Mouse (Mus musculus): ENCODE results near the gene Uimc1.
"Not testable (repeated sequence)": the region's sequence is repeated elsewhere in the genome, so short reads cannot be mapped to it uniquely, and the experiment has no call there.

Uimc1 gene

GRCm38 (mm10) chr13:55099726-55100478 lies at the start of gene Uimc1:
TSS of gene Uimc1 (minus strand) at chr13:55100300.
- peak; percentile 80 for DNase-seq (ENCODE audit: low read depth, low spot score)

- DNase-seq (ENCODE audit: low read depth, low spot score) = no peak
Measured at GRCm38 (mm10) chr13:55140271-55140670, 40.2 kb upstream of the Uimc1 start.

- DNase-seq (ENCODE audit: low read depth, low spot score) = peak; percentile 61
Measured at GRCm38 (mm10) chr13:55135382-55135781, 35.3 kb upstream of the Uimc1 start.

- no peak for DNase-seq (ENCODE audit: low read depth, low spot score)
Measured at GRCm38 (mm10) chr13:55133448-55133847, 33.3 kb upstream of the Uimc1 start, which contains the start of gene Gm17617. TSS of gene Gm17617 (minus strand) at chr13:55133548.

DNA sequence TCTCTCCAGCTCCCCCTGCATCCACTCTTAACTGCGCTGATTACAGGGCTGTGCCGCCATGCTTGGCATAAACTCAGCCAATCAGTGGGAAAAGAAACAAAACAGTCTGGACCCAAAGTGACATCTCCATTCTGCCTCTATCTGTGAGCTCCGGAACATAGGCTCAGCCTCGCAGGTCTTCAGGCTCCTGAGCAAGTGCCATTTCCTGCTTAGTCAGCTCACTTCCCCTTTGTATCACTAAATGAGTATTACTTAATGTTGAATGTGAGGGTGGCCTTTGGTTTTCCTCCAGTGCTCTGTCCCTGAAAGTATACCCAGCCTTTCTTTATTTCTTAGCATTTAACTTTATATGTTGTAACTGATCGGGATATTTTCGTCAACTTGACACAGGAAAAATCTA lies 24.8 kb upstream of the Uimc1 start:
- DNase-seq (ENCODE audit: low read depth, low spot score) = no peak

GRCm38 (mm10) chr13:55114375-55114774 lies 14.3 kb upstream of the Uimc1 start:
- no peak for DNase-seq (ENCODE audit: low read depth, low spot score)

DNA sequence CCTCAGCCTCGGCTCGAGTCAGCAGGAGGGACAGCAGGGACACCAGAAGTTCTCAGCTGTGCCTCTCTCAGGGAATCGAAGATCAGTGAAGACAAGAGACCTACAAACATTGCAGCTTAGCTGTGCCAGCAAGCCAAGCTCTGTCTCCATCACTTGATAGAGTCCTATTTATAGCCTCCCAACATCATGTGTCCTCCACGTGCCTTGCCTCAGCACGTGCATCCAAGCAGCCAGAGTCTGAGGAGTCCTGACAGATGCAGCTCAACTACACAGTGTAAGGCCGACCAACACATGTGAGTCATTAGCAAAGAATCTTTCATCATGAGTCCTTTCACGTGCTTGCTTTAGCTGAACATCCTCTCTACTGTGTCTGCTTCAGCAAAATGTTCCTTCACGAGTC lies 7.6 kb upstream of the Uimc1 start:
- DNase-seq (ENCODE audit: low read depth, low spot score) = no peak

- DNase-seq (ENCODE audit: low read depth, low spot score) = no peak
Measured at GRCm38 (mm10) chr13:55107116-55107515, 7.0 kb upstream of the Uimc1 start.

GRCm38 (mm10) chr13:55105953-55106691 lies 6.0 kb upstream of the Uimc1 start:
- no peak for DNase-seq (ENCODE audit: low read depth, low spot score)

- DNase-seq (ENCODE audit: low read depth, low spot score) = peak; percentile 96
Measured at GRCm38 (mm10) chr13:55105045-55105952, 5.2 kb upstream of the Uimc1 start, which contains the start of gene Zfp346. TSS of gene Zfp346 (plus strand) at chr13:55105311.

DNA sequence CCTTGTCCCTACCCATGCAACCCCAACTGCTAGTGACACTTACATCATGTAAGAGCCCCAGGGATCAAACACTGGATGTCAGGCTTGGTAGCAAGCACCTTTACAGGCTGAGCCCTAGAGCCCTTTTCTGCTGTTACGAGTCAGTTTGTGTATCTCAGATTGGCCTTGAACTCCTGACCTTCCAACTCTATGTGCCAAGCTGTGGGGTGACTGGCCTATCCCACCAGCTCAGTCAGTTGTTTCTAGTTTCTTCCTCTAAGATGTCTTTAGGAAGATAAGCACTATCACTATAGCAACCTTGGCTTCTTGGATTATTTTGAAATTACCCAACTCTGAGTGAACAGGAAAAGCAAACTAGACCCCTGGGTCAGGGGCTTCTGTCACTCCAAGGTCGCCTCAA lies 3.3 kb upstream of the Uimc1 start:
- no peak for DNase-seq (ENCODE audit: low read depth, low spot score)

DNA sequence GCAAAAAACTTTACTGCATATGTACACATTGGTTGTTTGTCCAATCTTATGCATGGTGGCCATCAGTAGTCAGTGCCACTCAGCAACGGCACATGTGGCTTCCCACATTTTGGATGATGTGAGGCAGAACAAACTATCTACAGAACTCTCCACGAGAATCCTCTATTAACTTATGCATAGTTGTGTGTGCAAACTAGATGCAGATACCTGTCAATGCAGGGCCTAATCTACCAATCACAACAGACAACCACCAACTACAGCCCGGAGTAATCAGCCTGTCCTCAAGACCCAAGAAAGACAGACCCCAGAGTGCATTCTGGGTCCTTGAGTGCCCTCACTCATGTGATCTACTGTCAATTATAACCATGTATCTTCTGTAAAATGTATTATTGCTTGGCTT lies 2.3 kb upstream of the Uimc1 start:
- DNase-seq (ENCODE audit: low read depth, low spot score) = no peak

DNA sequence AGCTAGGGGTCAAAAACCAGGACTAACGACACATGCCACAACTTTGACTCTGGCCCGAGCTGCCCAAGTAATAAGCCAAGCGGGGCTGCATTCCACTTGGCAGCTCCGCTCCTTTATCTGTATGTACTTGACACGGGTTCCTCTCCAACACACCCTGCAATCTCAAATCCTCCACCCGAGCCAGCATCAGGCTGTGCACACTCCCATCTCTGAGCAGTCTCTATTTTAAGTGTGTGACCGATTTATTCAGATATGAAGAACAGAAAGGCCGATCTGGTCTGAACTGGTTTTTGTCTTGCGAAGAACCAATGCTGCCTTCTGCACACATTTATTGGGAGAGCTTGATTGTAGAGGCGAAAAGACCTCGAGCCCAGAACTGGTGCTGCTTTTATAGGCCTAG lies 1.5 kb upstream of the Uimc1 start:
- peak; percentile 44 for DNase-seq (ENCODE audit: low read depth, low spot score)

GRCm38 (mm10) chr13:55099066-55099725 lies 904 bp downstream of the Uimc1 start:
- peak; percentile 70 for DNase-seq (ENCODE audit: low read depth, low spot score)

DNA sequence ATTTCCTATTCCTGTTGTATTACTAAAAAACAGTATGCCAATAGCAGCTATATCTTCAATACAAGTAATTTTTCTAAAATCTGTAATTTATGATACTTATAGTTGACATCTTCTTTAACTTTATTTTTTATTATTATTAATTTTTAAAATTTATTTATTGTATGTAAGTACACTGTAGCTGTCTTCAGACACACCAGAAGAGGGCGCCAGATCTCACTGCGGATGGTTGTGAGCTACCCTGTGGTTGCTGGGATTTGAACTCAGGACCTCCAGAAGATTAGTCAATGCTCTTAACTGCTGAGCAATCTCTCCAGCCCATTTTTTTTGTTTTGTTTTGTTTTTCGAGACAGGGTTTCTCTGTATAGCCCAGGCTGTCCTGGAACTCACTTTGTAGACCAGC lies 2.3 kb downstream of the Uimc1 start:
- DNase-seq (ENCODE audit: low read depth, low spot score) = not testable (repeated sequence)

DNA sequence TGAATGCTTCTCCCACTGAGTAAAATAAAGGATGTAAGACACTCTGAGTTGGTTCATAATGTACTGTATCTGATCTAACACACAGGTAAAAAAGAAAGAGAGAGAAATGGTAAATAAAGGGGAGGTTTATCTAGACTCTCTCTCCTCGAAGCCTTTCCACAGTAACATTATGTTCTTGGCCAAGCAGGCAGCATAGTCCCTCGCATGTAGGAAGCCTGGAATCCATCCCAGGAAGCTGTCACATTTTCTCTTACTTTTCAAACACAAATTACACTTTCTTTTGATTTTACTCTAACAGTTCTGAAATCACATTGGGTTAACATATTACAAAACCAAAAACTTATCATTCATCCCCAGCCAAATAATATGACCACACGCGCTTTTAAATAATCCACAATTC lies 7.5 kb downstream of the Uimc1 start:
- DNase-seq (ENCODE audit: low read depth, low spot score) = no peak

- DNase-seq (ENCODE audit: low read depth, low spot score) = no peak
Measured at GRCm38 (mm10) chr13:55075597-55075996, 24.5 kb downstream of the Uimc1 start.

DNA sequence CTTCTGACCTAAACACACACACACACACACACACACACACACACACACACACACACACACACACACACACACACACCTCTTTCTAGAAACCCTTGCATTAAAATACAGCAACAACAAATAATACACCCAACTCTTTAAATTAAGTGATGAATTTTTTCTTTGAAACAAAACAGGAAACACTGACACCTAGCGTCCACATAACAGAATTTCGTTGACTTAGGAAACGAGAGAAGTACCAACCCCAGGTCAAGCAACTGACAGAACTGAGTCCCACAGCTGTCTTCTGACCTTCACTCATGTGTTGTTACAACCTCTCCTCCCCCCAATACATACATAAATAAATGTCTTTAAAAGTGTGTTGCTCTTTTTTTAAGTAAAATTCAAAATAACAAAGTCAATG lies 28.8 kb downstream of the Uimc1 start:
- peak; percentile 44 for DNase-seq (ENCODE audit: low read depth, low spot score)

DNA sequence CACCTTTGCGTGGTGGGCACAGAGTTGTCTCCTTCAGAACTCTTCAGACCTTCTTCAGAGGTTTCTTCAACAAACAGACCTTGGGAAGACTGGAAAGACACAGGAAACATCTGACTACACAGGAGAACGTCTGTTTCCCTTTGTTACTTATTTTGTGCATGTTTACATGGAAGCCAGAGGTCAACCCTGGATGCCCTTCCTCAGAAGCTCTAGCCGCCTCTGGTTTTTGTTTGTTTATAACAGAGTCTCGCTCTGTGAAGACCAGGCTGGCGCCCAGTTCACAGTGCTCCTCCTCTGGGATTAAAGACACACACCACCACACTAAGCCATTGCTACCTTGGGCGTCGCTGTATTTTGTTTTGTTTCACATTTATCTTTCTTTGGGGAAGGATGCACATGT lies 30.4 kb downstream of the Uimc1 start:
- DNase-seq (ENCODE audit: low read depth, low spot score) = no peak

- no peak for DNase-seq (ENCODE audit: low read depth, low spot score)
Measured at GRCm38 (mm10) chr13:55063276-55063675, 36.8 kb downstream of the Uimc1 start.

DNA sequence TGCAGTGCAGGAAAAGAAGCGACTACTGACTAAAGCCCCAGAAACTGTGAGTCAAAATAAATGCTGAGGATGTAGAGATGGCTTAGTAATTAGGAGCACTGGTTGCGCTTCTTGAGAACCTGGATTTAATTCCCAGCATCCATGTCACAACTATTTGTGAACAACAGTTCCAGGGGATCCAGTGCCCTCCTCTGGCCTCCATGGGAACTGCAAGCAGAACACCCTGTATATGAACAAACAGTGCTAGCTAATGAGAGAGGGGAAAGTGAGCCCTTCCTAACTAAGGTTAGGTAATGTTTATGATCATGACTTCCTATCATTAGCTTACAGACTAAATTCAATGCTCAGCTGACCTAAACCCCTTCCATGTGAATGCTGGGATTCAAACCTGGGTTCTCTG lies 42.1 kb downstream of the Uimc1 start:
- DNase-seq (ENCODE audit: low read depth, low spot score) = peak; percentile 50

Measured in ES-CJ7 (cell line).